Mouse (Mus musculus) heart, adult 2 months (tissue): ENCODE data around the gene Nrxn3. TPM values are rescaled to one million over a fixed set of nuclear protein-coding genes. Genes with fewer than 3 reads are reported as not detected.

Experiments used
- DNase-seq, 2 experiments: peaks; one replicate each; pipeline ENCODE4 v3.0.0; 2021
- H3K27ac ChIP-seq: fragments of 200-600 bp; 2 replicates; pipeline ENCODE4 v1.8.1; 2022
- H3K27me3 ChIP-seq: fragments of 200-500 bp; 2 replicates; pipeline ENCODE4 v1.6.1; 2012; ENCODE audit warnings: mild to moderate bottlenecking, low read length, inconsistent platforms, mixed read lengths; ENCODE audit not compliant: control insufficient read depth, insufficient read depth
- H3K36me3 ChIP-seq: fragments of 200-500 bp; 2 replicates; pipeline ENCODE4 v1.6.1; 2012; ENCODE audit warnings: low read length, inconsistent platforms; ENCODE audit not compliant: control insufficient read depth, insufficient read depth
- H3K4me1 ChIP-seq: fragments of 200-500 bp; 2 replicates; pipeline ENCODE4 v1.6.1; 2011; ENCODE audit warnings: low read length; ENCODE audit not compliant: control insufficient read depth, insufficient read depth
- H3K4me3 ChIP-seq: fragments of 200-600 bp; 2 replicates; pipeline ENCODE4 v1.8.1; 2022
- H3K79me2 ChIP-seq: fragments of 200-500 bp; replicated peaks from 2 replicates; pipeline ENCODE4 v1.6.1; 2012; ENCODE audit warnings: mild to moderate bottlenecking, inconsistent platforms, low read length, moderate library complexity, mixed read lengths; ENCODE audit not compliant: control insufficient read depth, insufficient read depth
- H3K9ac ChIP-seq: fragments of 200-500 bp; 2 replicates; pipeline ENCODE4 v1.6.1; 2012; ENCODE audit warnings: low read depth, mild to moderate bottlenecking, control low read depth, inconsistent platforms, low read length, mixed read lengths
- CTCF ChIP-seq: fragments of 200-600 bp; IDR thresholded peaks from 2 replicates; pipeline ENCODE4 v1.8.1; 2022; ENCODE audit warnings: antibody characterized with exemption, mild to moderate bottlenecking, moderate library complexity
- EP300 ChIP-seq: fragments of 200-500 bp; IDR thresholded peaks from 2 replicates; pipeline ENCODE4 v1.6.1; 2011; ENCODE audit warnings: low read depth, low read length, control low read depth; ENCODE audit not compliant: insufficient read depth
- POLR2A ChIP-seq: fragments of 200-500 bp; IDR thresholded peaks from 2 replicates; pipeline ENCODE4 v1.6.1; 2011; ENCODE audit warnings: mild to moderate bottlenecking, low read depth, low read length, control low read depth; ENCODE audit not compliant: insufficient read depth
- whole genome bisulfite sequencing: fragments of 180-500 bp; shearing (Covaris S2); methylation state at CpG from one replicate; pipeline ENCODE4 v1.1.7; 2018; 5-methylcytosine and 5-hydroxymethylcytosine counted together
- intact Hi-C: fragments of 180-260 bp; cut with DNase I; formaldehyde crosslinking; loops from one replicate; pipeline ENCODE4 v1.15.1; 2025
- polyA plus RNA-seq: library from polyadenylated mRNA; depleted of rRNA; stranded (reverse); fragments of >200 nt; gene quantifications from 2 replicates; pipeline ENCODE4 v1.2.3, GENCODE M21; 2012
- total RNA-seq, 2 experiments: library from RNA; stranded (reverse); gene quantifications; 2 replicates each; pipeline ENCODE4 v1.2.3; 2021

Gene Nrxn3
- total and polyA plus RNA-seq, 3 experiments: 0.18 to 0.31 TPM; not detected in 1

DNA sequence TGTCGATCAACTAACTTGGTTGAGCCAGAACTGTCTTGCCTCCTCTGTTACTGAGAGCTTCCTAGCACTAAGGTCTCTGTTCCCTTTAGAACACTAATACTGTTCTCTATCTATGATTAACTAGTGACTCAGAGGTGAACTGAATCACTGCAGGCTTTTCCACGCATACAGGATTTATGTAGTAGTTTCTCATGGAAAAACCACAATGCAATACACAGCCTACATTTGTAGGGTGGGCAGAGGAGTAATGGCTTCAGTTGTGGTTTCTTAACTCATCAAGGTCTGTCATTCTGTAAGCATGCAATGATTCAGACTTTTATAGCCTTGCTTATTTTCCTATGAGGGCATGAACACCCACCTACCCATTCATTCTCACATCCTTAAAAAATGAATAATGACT lies 1443.4 kb downstream of the Nrxn3 start:
- Histone ChIP-seq H3K36me3 (no peaks in the 10 kb centered on the region), H3K79me2 (no peaks in the 10 kb centered on the region), H3K4me3 (no peak overlapping the region), H3K27ac (no peak overlapping the region), H3K9ac (no peak overlapping the region), H3K4me1 (no peaks in the 10 kb centered on the region), H3K27me3 (no peaks in the 10 kb centered on the region)
- no peak for DNase-seq
- intact Hi-C loops: no loop called here
- TF ChIP-seq EP300 (no peak), POLR2A (no peak), CTCF (no peak)
- 82% methylated on average over 2 of the region's 2 CpGs for WGBS

GRCm38 (mm10) chr12:90181566-90181965 lies 1458.9 kb downstream of the Nrxn3 start:
- TF ChIP-seq EP300 (no peak), POLR2A (no peak), CTCF (no peak)
- Histone ChIP-seq H3K27me3 (no peaks in the 10 kb centered on the region), H3K79me2 (no peaks in the 10 kb centered on the region), H3K4me3 (no peak overlapping the region), H3K27ac (no peak overlapping the region), H3K9ac (no peak overlapping the region), H3K4me1 (no peaks in the 10 kb centered on the region), H3K36me3 (no peaks in the 10 kb centered on the region)
- intact Hi-C loops: no loop called here
- 73% methylated on average over 3 of the region's 3 CpGs for WGBS
- DNase-seq: no peak

GRCm38 (mm10) chr12:90183021-90183420 lies 1460.3 kb downstream of the Nrxn3 start:
- Histone ChIP-seq H3K9ac (no peak overlapping the region), H3K4me3 (no peak overlapping the region), H3K79me2 (no peaks in the 10 kb centered on the region), H3K4me1 (no peaks in the 10 kb centered on the region), H3K36me3 (no peaks in the 10 kb centered on the region), H3K27me3 (no peaks in the 10 kb centered on the region), H3K27ac (no peak overlapping the region)
- DNase-seq: no peak
- TF ChIP-seq EP300 (no peak), POLR2A (no peak), CTCF (no peak)
- 85% methylated on average over 2 of the region's 2 CpGs for WGBS
- intact Hi-C loops: no loop called here

DNA sequence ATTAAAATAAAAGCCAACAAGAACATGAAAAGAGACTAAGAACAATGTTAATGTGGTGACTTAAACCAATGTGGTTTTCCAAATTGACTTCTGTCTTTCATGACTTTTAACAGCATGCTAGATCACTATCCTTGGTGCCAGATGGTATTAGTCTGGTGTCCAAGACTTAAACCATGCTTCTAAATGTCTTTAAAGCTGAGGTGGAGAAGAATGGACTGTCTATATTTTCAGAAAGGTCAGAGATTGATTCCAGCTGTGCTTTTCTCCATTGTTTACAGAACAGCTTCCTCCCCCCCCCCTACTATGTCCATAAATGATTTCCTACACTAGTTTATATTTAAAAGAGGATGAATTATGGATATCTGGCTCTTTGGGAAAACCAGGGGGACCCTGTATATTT lies 1473.5 kb downstream of the Nrxn3 start:
- Histone ChIP-seq H3K36me3 (no peaks in the 10 kb centered on the region), H3K27me3 (no peaks in the 10 kb centered on the region), H3K79me2 (no peaks in the 10 kb centered on the region), H3K9ac (no peak overlapping the region), H3K27ac (no peak overlapping the region), H3K4me3 (no peak overlapping the region), H3K4me1 (no peaks in the 10 kb centered on the region)
- intact Hi-C loops: no loop called here
- no peak for TF ChIP-seq CTCF
- TF ChIP-seq POLR2A: no peak
- no peak for DNase-seq

- H3K36me3 ChIP-seq: no peaks in the 10 kb centered on the region
- no peak overlapping the region for H3K27ac ChIP-seq
- no peak overlapping the region for H3K4me3 ChIP-seq
- intact Hi-C loops: no loop called here
- no peaks in the 10 kb centered on the region for H3K79me2 ChIP-seq
- no peaks in the 10 kb centered on the region for H3K4me1 ChIP-seq
- no peak overlapping the region for H3K9ac ChIP-seq
- TF ChIP-seq CTCF (no peak), EP300 (no peak), POLR2A (no peak)
- 88% methylated on average over 3 of the region's 3 CpGs for WGBS
- no peak for DNase-seq
- H3K27me3 ChIP-seq: no peaks in the 10 kb centered on the region
Observed at GRCm38 (mm10) chr12:90197994-90198393, 1475.3 kb downstream of the Nrxn3 start.

GRCm38 (mm10) chr12:90202501-90202900 lies 1479.8 kb downstream of the Nrxn3 start:
- Histone ChIP-seq H3K4me3 (no peak overlapping the region), H3K27ac (no peak overlapping the region), H3K27me3 (no peaks in the 10 kb centered on the region), H3K9ac (no peak overlapping the region), H3K36me3 (no peaks in the 10 kb centered on the region), H3K79me2 (no peaks in the 10 kb centered on the region), H3K4me1 (no peaks in the 10 kb centered on the region)
- TF ChIP-seq CTCF: no peak
- no peak for TF ChIP-seq EP300
- TF ChIP-seq POLR2A: no peak
- WGBS: 79% methylated on average over 1 of the region's 1 CpGs
- DNase-seq: no peak
- intact Hi-C loops: no loop called here
